Mouse (Mus musculus) midbrain, embryonic 11.5 days (tissue): ENCODE results near the gene Ampd1. TPM values are rescaled to one million over a fixed set of nuclear protein-coding genes. Genes with fewer than 3 reads are reported as not detected.

Source experiments
- ATAC-seq: fragments of 200-750 bp; cut with Nextera tagmentation; 2 replicates; pipeline ENCODE4 v1.8.0; 2017; ENCODE audit warnings: moderate TSS enrichment, moderate library complexity; ENCODE audit not compliant: low FRiP score
- DNase-seq: peaks from one replicate; pipeline ENCODE4 v3.0.0; 2015; ENCODE audit warnings: low spot score; ENCODE audit errors: missing footprints
- H3K27ac ChIP-seq: fragments of 300-500 bp; sonication (generic); 2 replicates; pipeline ENCODE4 v1.5.1; 2014; ENCODE audit warnings: low read depth, low read length
- H3K27me3 ChIP-seq: fragments of 300-500 bp; sonication (generic); 2 replicates; pipeline ENCODE4 v1.6.1; 2014; ENCODE audit warnings: mild to moderate bottlenecking, low read length, moderate library complexity, mixed read lengths; ENCODE audit not compliant: control insufficient read depth, insufficient read depth
- H3K36me3 ChIP-seq: fragments of 300-500 bp; sonication (generic); 2 replicates; pipeline ENCODE4 v1.6.1; 2014; ENCODE audit warnings: mild to moderate bottlenecking, low read length, moderate library complexity, mixed read lengths; ENCODE audit not compliant: control insufficient read depth, insufficient read depth
- H3K4me1 ChIP-seq: fragments of 300-500 bp; sonication (generic); 2 replicates; pipeline ENCODE4 v1.6.1; 2014; ENCODE audit warnings: low read length; ENCODE audit not compliant: control insufficient read depth, insufficient read depth
- H3K4me2 ChIP-seq: fragments of 300-500 bp; sonication (generic); 2 replicates; pipeline ENCODE4 v1.6.1; 2014; ENCODE audit warnings: mild to moderate bottlenecking, moderate library complexity
- H3K4me3 ChIP-seq: fragments of 300-500 bp; sonication (generic); 2 replicates; pipeline ENCODE4 v1.5.1; 2014; ENCODE audit warnings: low read depth, low read length
- H3K9ac ChIP-seq: fragments of 300-500 bp; sonication (generic); 2 replicates; pipeline ENCODE4 v1.6.1; 2014; ENCODE audit warnings: low read length
- H3K9me3 ChIP-seq: fragments of 300-500 bp; sonication (generic); 2 replicates; pipeline ENCODE4 v1.6.1; 2016; ENCODE audit warnings: low read length; ENCODE audit not compliant: control insufficient read depth
- WGBS: fragments of 180-500 bp; shearing (Covaris S2); extraction: QIAGEN DNeasy Blood & Tissue Kit; methylation state at CpG from one replicate; pipeline ENCODE4 v1.1.7; 2014; 5-methylcytosine and 5-hydroxymethylcytosine counted together
- polyA plus RNA-seq: library from polyadenylated mRNA; unstranded; fragments of >200 nt; fragmentation: Nextera tagmentation; extraction: Ambion mirVana; gene quantifications from 2 replicates; pipeline ENCODE4 v1.2.1, GENCODE M21; 2014

Ampd1 gene
- 0.19 TPM in 1 of 2 replicates, not detected in the other for polyA plus RNA-seq

DNA sequence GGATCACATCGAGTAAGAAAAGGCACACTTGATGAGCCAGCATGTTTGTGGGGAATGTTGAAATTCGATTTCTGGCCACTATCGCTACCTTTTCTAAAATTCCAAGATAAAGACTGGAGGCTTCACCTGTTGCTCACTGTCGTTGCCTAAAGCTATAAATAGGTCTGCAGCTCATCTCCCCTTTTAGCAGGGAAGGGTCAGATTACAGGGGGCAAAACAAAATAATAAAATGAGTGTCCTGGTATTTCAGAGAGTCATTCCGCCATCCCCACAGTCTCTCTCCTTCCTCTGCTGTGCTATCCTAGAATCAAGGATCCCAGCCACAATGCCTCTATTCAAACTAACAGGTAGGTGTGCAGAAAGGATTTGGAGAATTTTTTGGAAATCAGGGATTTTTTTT is at the start of gene Ampd1:
Ampd1 (plus strand) TSS at position 244 of the 400 bp plus-strand sequence.
- 75% methylated on average over 5 of the region's 5 CpGs for WGBS
- Histone ChIP-seq H3K36me3 (no peaks in the 10 kb centered on the region), H3K4me1 (no peaks in the 10 kb centered on the region), H3K9ac (no peak within 1 kb of the TSS), H3K27me3 (no peaks in the 10 kb centered on the region), H3K4me3 (no peak within 1 kb of the TSS), H3K27ac (no peak within 1 kb of the TSS), H3K9me3 (no peaks in the 10 kb centered on the region), H3K4me2 (no peak within 1 kb of the TSS)
- no peak for DNase-seq
- ATAC-seq = no peak

DNA sequence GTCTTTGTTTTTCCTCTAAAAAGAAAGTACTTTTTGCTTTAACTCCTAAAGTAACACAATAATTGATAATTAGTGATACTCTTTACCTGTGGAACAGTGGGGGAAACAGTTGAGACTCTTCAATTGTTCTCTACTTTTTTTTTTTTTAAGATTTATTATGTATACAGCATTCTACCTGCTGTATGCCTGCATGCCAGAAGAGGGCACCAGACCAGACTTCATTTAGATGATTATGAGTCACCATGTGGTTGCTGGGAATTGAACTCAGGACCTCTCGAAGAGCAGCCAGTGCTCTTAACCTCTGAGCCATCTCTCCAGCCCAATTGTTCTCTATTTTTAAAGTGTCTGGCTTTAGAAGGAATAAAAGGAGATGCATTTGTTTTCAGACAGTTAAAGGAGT is 47.6 kb upstream of the Ampd1 start:
- Histone ChIP-seq H3K9me3 (no peaks in the 10 kb centered on the region), H3K27me3 (no peaks in the 10 kb centered on the region), H3K9ac (no peak overlapping the region), H3K27ac (no peak overlapping the region), H3K4me1 (peaks cover 3% of the 10 kb centered on the region; the same call in 1 of the 2 replicates), H3K36me3 (peaks cover 5% of the 10 kb centered on the region; the same call in 1 of the 2 replicates), H3K4me2 (no peak overlapping the region), H3K4me3 (no peak overlapping the region)
- DNase-seq (no peak), ATAC-seq (no peak)
- 98% methylated on average over 1 of the region's 1 CpGs for WGBS

- no peaks in the 10 kb centered on the region; the same call in 1 of the 2 replicates for H3K27me3 ChIP-seq
- H3K9me3 ChIP-seq = no peaks in the 10 kb centered on the region
- H3K27ac ChIP-seq = no peak overlapping the region
- no peaks in the 10 kb centered on the region for H3K4me1 ChIP-seq
- no peak overlapping the region for H3K4me2 ChIP-seq
- no peak overlapping the region for H3K4me3 ChIP-seq
- DNase-seq (no peak), ATAC-seq (no peak)
- WGBS = 93% methylated on average over 6 of the region's 6 CpGs
- no peak overlapping the region for H3K9ac ChIP-seq
- peaks cover 12% of the 10 kb centered on the region; the same call in 1 of the 2 replicates for H3K36me3 ChIP-seq
These were observed 33.5 kb upstream of the Ampd1 start for GRCm38 (mm10) chr3:103040285-103040684.

DNA sequence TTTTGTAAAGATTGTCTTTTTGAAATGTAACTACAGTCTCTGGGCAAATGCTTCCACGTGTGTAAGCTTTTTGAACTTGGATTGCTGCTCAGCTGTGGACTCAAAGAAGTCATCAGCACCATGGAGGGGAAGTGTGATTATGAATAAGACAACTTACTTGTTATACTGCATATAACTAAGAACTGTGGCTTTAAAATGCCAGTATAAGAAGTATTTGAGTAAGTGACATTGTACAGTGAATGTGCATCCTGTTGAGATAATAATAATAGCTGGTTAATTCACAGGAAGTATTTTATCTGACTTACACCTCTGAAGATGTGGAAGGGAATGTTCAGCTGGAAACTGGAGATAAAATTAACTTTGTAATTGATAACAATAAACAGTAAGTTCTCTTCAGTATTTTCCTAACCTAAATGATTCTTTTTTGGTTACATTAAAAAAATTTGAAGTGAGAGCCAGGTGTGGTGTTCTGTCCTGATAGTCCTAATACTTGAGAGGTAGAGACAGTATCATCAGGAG is 32.9 kb upstream of the Ampd1 start:
- no peak for ATAC-seq
- Histone ChIP-seq H3K36me3 (peaks cover 15% of the 10 kb centered on the region; the same call in 1 of the 2 replicates), H3K4me1 (no peaks in the 10 kb centered on the region), H3K27me3 (no peaks in the 10 kb centered on the region; the same call in 1 of the 2 replicates), H3K4me3 (no peak overlapping the region), H3K4me2 (no peak overlapping the region), H3K27ac (no peak overlapping the region), H3K9me3 (no peaks in the 10 kb centered on the region), H3K9ac (no peak overlapping the region)
- DNase-seq = no peak
- 84% methylated on average over 1 of the region's 1 CpGs for WGBS

- DNase-seq = no peak
- Histone ChIP-seq H3K27ac (no peak overlapping the region), H3K27me3 (no peaks in the 10 kb centered on the region), H3K9ac (no peak overlapping the region), H3K4me2 (no peak overlapping the region), H3K4me3 (no peak overlapping the region), H3K4me1 (peaks cover 6% of the 10 kb centered on the region; the same call in 1 of the 2 replicates), H3K36me3 (peaks cover 11% of the 10 kb centered on the region), H3K9me3 (no peaks in the 10 kb centered on the region)
- WGBS = 91% methylated on average over 5 of the region's 5 CpGs
- ATAC-seq = no peak
These were observed 17.7 kb upstream of the Ampd1 start for GRCm38 (mm10) chr3:103056016-103056595.

DNA sequence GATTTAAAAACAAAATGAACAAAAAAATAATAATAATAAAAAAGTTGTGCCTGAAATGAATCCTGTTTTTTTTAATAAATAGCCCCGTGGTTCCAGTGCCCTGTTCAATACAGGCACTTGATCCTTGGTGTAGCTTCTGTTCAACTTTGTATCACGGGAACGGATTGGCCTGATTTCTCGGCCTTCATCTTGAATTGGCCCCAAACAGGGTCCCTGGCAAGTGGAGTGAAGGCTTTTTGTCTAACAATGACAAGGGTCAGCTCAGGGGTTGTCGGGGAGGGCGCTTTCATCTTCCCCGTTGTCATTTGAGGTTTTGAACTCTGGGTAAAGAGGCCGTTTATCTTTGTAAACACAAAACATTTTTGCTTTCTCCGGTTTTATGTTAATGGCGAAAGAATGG is 16.1 kb upstream of the Ampd1 start:
- Histone ChIP-seq H3K9ac (peak overlapping the region; percentile 89), H3K9me3 (no peaks in the 10 kb centered on the region), H3K36me3 (peaks cover 14% of the 10 kb centered on the region), H3K27me3 (no peaks in the 10 kb centered on the region), H3K4me1 (peaks cover 6% of the 10 kb centered on the region; the same call in 1 of the 2 replicates), H3K27ac (peak overlapping the region; percentile 91), H3K4me2 (peak overlapping the region; percentile 67), H3K4me3 (peak overlapping the region; percentile 75)
- DNase-seq (no peak), ATAC-seq (peak; percentile 84)
- WGBS = 2% methylated on average over 10 of the region's 10 CpGs

DNA sequence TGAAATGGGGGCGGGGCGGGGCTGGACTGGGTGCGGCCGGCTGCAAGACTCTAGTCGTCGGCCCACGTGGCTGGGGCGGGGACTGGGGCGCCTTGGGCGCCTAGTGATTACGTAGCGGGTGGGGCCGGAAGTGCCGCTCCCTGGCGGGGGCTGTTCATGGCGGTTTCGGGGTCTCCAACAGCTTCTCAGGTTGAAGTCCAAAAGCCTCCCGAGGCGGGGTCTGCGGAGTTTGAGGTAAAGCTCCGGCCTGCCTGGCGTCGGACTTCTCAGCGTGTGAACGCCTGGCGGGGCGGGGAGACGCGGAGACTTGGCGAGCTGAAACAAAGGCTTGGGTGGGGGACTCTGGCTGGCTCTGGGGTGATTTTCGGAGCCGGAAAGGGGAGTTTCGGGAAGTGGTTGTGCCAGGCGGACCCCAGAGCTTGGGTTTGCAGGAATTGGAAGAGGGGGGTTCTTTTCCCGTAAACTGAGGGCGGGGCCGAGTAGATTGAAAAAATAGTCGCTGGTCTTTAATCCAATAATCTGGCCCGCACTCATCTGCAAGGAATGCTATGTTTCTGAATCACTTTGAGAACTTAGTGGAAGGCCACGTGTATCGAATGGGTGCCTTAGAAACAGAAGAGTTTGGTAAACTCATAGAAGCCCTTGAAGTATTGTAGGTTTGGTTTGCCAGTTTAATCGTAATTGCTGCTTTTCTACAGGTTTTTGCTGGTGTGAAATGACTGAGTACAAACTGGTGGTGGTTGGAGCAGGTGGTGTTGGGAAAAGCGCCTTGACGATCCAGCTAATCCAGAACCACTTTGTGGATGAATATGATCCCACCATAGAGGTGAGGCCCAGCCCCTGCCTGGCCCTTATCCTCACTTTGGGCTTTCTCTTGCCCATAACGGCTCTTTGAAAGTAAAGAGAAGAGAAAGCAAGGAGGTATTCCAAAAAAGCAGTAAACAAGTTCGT is 15.3 kb upstream of the Ampd1 start, which contains the start of gene Nras:
Nras (plus strand) TSS at position 79 of the 951 bp plus-strand sequence.
- WGBS = 3% methylated on average over 46 of the region's 46 CpGs
- H3K36me3 ChIP-seq = peaks cover 21% of the 10 kb centered on the region
- peak; percentile 100 for DNase-seq

GRCm38 (mm10) chr3:103066927-103067326 is 6.9 kb upstream of the Ampd1 start:
- Histone ChIP-seq H3K4me2 (no peak overlapping the region), H3K9ac (no peak overlapping the region), H3K36me3 (peaks cover 28% of the 10 kb centered on the region; the same call in 1 of the 2 replicates), H3K27ac (no peak overlapping the region), H3K27me3 (no peaks in the 10 kb centered on the region), H3K4me3 (no peak overlapping the region), H3K4me1 (no peaks in the 10 kb centered on the region), H3K9me3 (no peaks in the 10 kb centered on the region)
- no peak for ATAC-seq
- 94% methylated on average over 8 of the region's 8 CpGs for WGBS
- DNase-seq = no peak

More for the DNA sequence above, 15.3 kb upstream of the Ampd1 start, which contains the start of gene Nras:
- Histone ChIP-seq H3K4me1 (peaks cover 6% of the 10 kb centered on the region; the same call in 1 of the 2 replicates), H3K4me2 (peak within 1 kb of the TSS; percentile 67), H3K9me3 (no peaks in the 10 kb centered on the region), H3K27ac (peak within 1 kb of the TSS; percentile 91), H3K9ac (peak within 1 kb of the TSS; percentile 89), H3K4me3 (peak within 1 kb of the TSS; percentile 75), H3K27me3 (no peaks in the 10 kb centered on the region)
- peak; percentile 99 for ATAC-seq
